Mouse (Mus musculus): ENCODE data around the gene Magix. TPM values are rescaled to one million over a fixed set of nuclear protein-coding genes. Genes with fewer than 3 reads are reported as not detected.
"Not testable (repeated sequence)": the region's sequence is repeated elsewhere in the genome, so short reads cannot be mapped to it uniquely, and the experiment has no call there.

Gene Magix
- polyA plus RNA-seq, 1 experiment from 2014 or later = 0.74 TPM

- no peak; the same call in 1 of the 2 replicates for ATAC-seq (ENCODE audit: insufficient number of reproducible peaks, insufficient read depth, low FRiP score, low read depth)
- H3K36me3 ChIP-seq (ENCODE audit: control insufficient read depth, insufficient read depth, low read length) = peaks cover 25% of the 10 kb centered on the region
- H3K4me2 ChIP-seq (ENCODE audit: low read length) = peak overlapping the region; percentile 73
- peak overlapping the region; percentile 67 for H3K9ac ChIP-seq (ENCODE audit: low read length)
- H3K27ac ChIP-seq (replicated peaks in 1 of 2; ENCODE audit: control insufficient read depth in 1 of 2, insufficient read depth in 1 of 2, low read depth in 2 of 2, low read length in 2 of 2) = peak overlapping the region in 1 of 2 experiments; percentile 84; a peak in 2 of 4 replicates
- no peaks in the 10 kb centered on the region for H3K4me1 ChIP-seq (ENCODE audit: control insufficient read depth in 2 of 2, insufficient read depth in 2 of 2, low read length in 2 of 2)
- no peaks in the 10 kb centered on the region for H3K9me3 ChIP-seq (ENCODE audit: control insufficient read depth, low read length)
- H3K27me3 ChIP-seq (ENCODE audit: control insufficient read depth, insufficient read depth, low read length) = no peaks in the 10 kb centered on the region
- H3K4me3 ChIP-seq (ENCODE audit: control insufficient read depth in 1 of 2, insufficient read depth in 1 of 2, low read depth in 1 of 2, low read length in 2 of 2) = peak overlapping the region; percentile 46 to 74
- 23% methylated on average over 11 of the region's 11 CpGs for WGBS
Measured at GRCm38 (mm10) chrX:7722282-7722611, 41.2 kb upstream of the Magix start.

- Histone ChIP-seq H3K4me2 (ENCODE audit: low read length) (peak within 1 kb of the TSS; percentile 73), H3K27me3 (ENCODE audit: control insufficient read depth, insufficient read depth, low read length) (no peaks in the 10 kb centered on the region), H3K4me1 (ENCODE audit: control insufficient read depth in 2 of 2, insufficient read depth in 2 of 2, low read length in 2 of 2) (no peaks in the 10 kb centered on the region), H3K9me3 (ENCODE audit: control insufficient read depth, low read length) (no peaks in the 10 kb centered on the region), H3K9ac (ENCODE audit: low read length) (peak within 1 kb of the TSS; percentile 67), H3K36me3 (ENCODE audit: control insufficient read depth, insufficient read depth, low read length) (peaks cover 19% of the 10 kb centered on the region), H3K4me3 (ENCODE audit: control insufficient read depth in 1 of 2, insufficient read depth in 1 of 2, low read depth in 1 of 2, low read length in 2 of 2) (peak within 1 kb of the TSS; percentile 46 to 74), H3K27ac (replicated peaks in 1 of 2; ENCODE audit: control insufficient read depth in 1 of 2, insufficient read depth in 1 of 2, low read depth in 2 of 2, low read length in 2 of 2) (peak within 1 kb of the TSS; percentile 84 to 96)
- WGBS = 20% methylated on average over 22 of the region's 22 CpGs
- peak; percentile 77; the same call in 1 of the 2 replicates for ATAC-seq (ENCODE audit: insufficient number of reproducible peaks, insufficient read depth, low FRiP score, low read depth)
Measured at GRCm38 (mm10) chrX:7721514-7722281, 40.6 kb upstream of the Magix start, which contains the start of gene Gm45208. TSS of gene Gm45208 (plus strand) at chrX:7722245.

- 42% methylated on average over 1 of the region's 1 CpGs for whole genome bisulfite sequencing
- not testable (repeated sequence) for H3K27ac ChIP-seq (replicated peaks in 1 of 2; ENCODE audit: control insufficient read depth in 1 of 2, insufficient read depth in 1 of 2, low read depth in 2 of 2, low read length in 2 of 2); H3K4me3 ChIP-seq (ENCODE audit: control insufficient read depth in 1 of 2, insufficient read depth in 1 of 2, low read depth in 1 of 2, low read length in 2 of 2); H3K9me3 ChIP-seq (ENCODE audit: control insufficient read depth, low read length); H3K36me3 ChIP-seq (ENCODE audit: control insufficient read depth, insufficient read depth, low read length); ATAC-seq (ENCODE audit: insufficient number of reproducible peaks, insufficient read depth, low FRiP score, low read depth); H3K4me1 ChIP-seq (ENCODE audit: control insufficient read depth in 2 of 2, insufficient read depth in 2 of 2, low read length in 2 of 2); H3K27me3 ChIP-seq (ENCODE audit: control insufficient read depth, insufficient read depth, low read length); H3K4me2 ChIP-seq (ENCODE audit: low read length); H3K9ac ChIP-seq (ENCODE audit: low read length)
Measured at GRCm38 (mm10) chrX:7716058-7716457, 35.0 kb upstream of the Magix start.

GRCm38 (mm10) chrX:7714135-7714899 lies 33.3 kb upstream of the Magix start, which contains the start of gene Wdr45:
TSS of gene Wdr45 (plus strand) at chrX:7714333.
- Histone ChIP-seq H3K4me3 (ENCODE audit: control insufficient read depth in 1 of 2, insufficient read depth in 1 of 2, low read depth in 1 of 2, low read length in 2 of 2) (peak within 1 kb of the TSS; percentile 35 to 39), H3K4me2 (ENCODE audit: low read length) (peak within 1 kb of the TSS; percentile 59), H3K9ac (ENCODE audit: low read length) (peak within 1 kb of the TSS; percentile 66)
- peak; percentile 95 for ATAC-seq (ENCODE audit: insufficient number of reproducible peaks, insufficient read depth, low FRiP score, low read depth)
- not testable (repeated sequence) for H3K9me3 ChIP-seq (ENCODE audit: control insufficient read depth, low read length); H3K27ac ChIP-seq (replicated peaks in 1 of 2; ENCODE audit: control insufficient read depth in 1 of 2, insufficient read depth in 1 of 2, low read depth in 2 of 2, low read length in 2 of 2); H3K4me1 ChIP-seq (ENCODE audit: control insufficient read depth in 2 of 2, insufficient read depth in 2 of 2, low read length in 2 of 2); H3K27me3 ChIP-seq (ENCODE audit: control insufficient read depth, insufficient read depth, low read length); H3K36me3 ChIP-seq (ENCODE audit: control insufficient read depth, insufficient read depth, low read length)
- 21% methylated on average over 30 of the region's 60 CpGs for WGBS

- peak; percentile 7; the same call in 1 of the 2 replicates for ATAC-seq (ENCODE audit: insufficient number of reproducible peaks, insufficient read depth, low FRiP score, low read depth)
- peak overlapping the region; percentile 59 for H3K4me2 ChIP-seq (ENCODE audit: low read length)
- not testable (repeated sequence) for H3K9me3 ChIP-seq (ENCODE audit: control insufficient read depth, low read length); H3K36me3 ChIP-seq (ENCODE audit: control insufficient read depth, insufficient read depth, low read length); H3K4me1 ChIP-seq (ENCODE audit: control insufficient read depth in 2 of 2, insufficient read depth in 2 of 2, low read length in 2 of 2); H3K27me3 ChIP-seq (ENCODE audit: control insufficient read depth, insufficient read depth, low read length); H3K27ac ChIP-seq (replicated peaks in 1 of 2; ENCODE audit: control insufficient read depth in 1 of 2, insufficient read depth in 1 of 2, low read depth in 2 of 2, low read length in 2 of 2)
- peak overlapping the region; percentile 66 for H3K9ac ChIP-seq (ENCODE audit: low read length)
- peak overlapping the region; percentile 35 to 39 for H3K4me3 ChIP-seq (ENCODE audit: control insufficient read depth in 1 of 2, insufficient read depth in 1 of 2, low read depth in 1 of 2, low read length in 2 of 2)
- WGBS = 37% methylated on average over 5 of the region's 12 CpGs
Measured at GRCm38 (mm10) chrX:7713764-7714134, 32.7 kb upstream of the Magix start.

GRCm38 (mm10) chrX:7696954-7697381 lies 15.9 kb upstream of the Magix start, which contains the start of gene Gpkow:
TSS of gene Gpkow (plus strand) at chrX:7697131.
- peak within 1 kb of the TSS; percentile 58 to 63 for H3K4me3 ChIP-seq (ENCODE audit: control insufficient read depth in 1 of 2, insufficient read depth in 1 of 2, low read depth in 1 of 2, low read length in 2 of 2)
- ATAC-seq (ENCODE audit: insufficient number of reproducible peaks, insufficient read depth, low FRiP score, low read depth) = peak; percentile 88
- peak within 1 kb of the TSS; percentile 76 for H3K9ac ChIP-seq (ENCODE audit: low read length)
- no peaks in the 10 kb centered on the region for H3K4me1 ChIP-seq (ENCODE audit: control insufficient read depth in 2 of 2, insufficient read depth in 2 of 2, low read length in 2 of 2)
- H3K36me3 ChIP-seq (ENCODE audit: control insufficient read depth, insufficient read depth, low read length) = peaks cover 22% of the 10 kb centered on the region
- no peaks in the 10 kb centered on the region for H3K27me3 ChIP-seq (ENCODE audit: control insufficient read depth, insufficient read depth, low read length)
- peak within 1 kb of the TSS; percentile 67 for H3K4me2 ChIP-seq (ENCODE audit: low read length)
- no peak within 1 kb of the TSS; a peak in 1 of 4 replicates for H3K27ac ChIP-seq (replicated peaks in 1 of 2; ENCODE audit: control insufficient read depth in 1 of 2, insufficient read depth in 1 of 2, low read depth in 2 of 2, low read length in 2 of 2)
- WGBS = 13% methylated on average over 33 of the region's 33 CpGs
- H3K9me3 ChIP-seq (ENCODE audit: control insufficient read depth, low read length) = no peaks in the 10 kb centered on the region

GRCm38 (mm10) chrX:7696520-7696919 lies 15.5 kb upstream of the Magix start:
- H3K27me3 ChIP-seq (ENCODE audit: control insufficient read depth, insufficient read depth, low read length) = no peaks in the 10 kb centered on the region
- H3K4me2 ChIP-seq (ENCODE audit: low read length) = peak overlapping the region; percentile 53
- H3K4me1 ChIP-seq (ENCODE audit: control insufficient read depth in 2 of 2, insufficient read depth in 2 of 2, low read length in 2 of 2) = no peaks in the 10 kb centered on the region
- H3K9me3 ChIP-seq (ENCODE audit: control insufficient read depth, low read length) = no peaks in the 10 kb centered on the region
- H3K27ac ChIP-seq (replicated peaks in 1 of 2; ENCODE audit: control insufficient read depth in 1 of 2, insufficient read depth in 1 of 2, low read depth in 2 of 2, low read length in 2 of 2) = no peak overlapping the region
- ATAC-seq (ENCODE audit: insufficient number of reproducible peaks, insufficient read depth, low FRiP score, low read depth) = 0 out of 2 replicates have a peak, but pooled peaks have one; percentile 10
- peaks cover 17% of the 10 kb centered on the region for H3K36me3 ChIP-seq (ENCODE audit: control insufficient read depth, insufficient read depth, low read length)
- no peak overlapping the region for H3K9ac ChIP-seq (ENCODE audit: low read length)
- peak overlapping the region in 1 of 2 experiments; percentile 58; a peak in 2 of 4 replicates for H3K4me3 ChIP-seq (ENCODE audit: control insufficient read depth in 1 of 2, insufficient read depth in 1 of 2, low read depth in 1 of 2, low read length in 2 of 2)
- WGBS = 40% methylated on average over 6 of the region's 6 CpGs
